23 mouse cellular contexts compared by ENCODE assay signal in genomic region chr2:130383205-130383604, GRCm38 (mm10). TPM values are rescaled to one million over a fixed set of nuclear protein-coding genes. Genes with fewer than 3 reads are reported as not detected.
"Had no signal": no experiment of that assay in that cellular context is flagged by ENCODE, and none has a peak within 500 bp of the region (broad histone marks: within the 10 kb centered on the region; RNA-seq: fewer than 3 reads in every experiment).

No protein-coding gene starts in this region.

- H3K9ac ChIP-seq: lung, embryonic 14.5 days; midbrain, embryonic 12.5 days; neural tube, embryonic 13.5 days; neural tube, embryonic 15.5 days had no signal

- H3K4me1 ChIP-seq: midbrain, embryonic 10.5 days; midbrain, embryonic 12.5 days; neural tube, embryonic 13.5 days; neural tube, embryonic 15.5 days had no signal

- H3K4me3 ChIP-seq: midbrain, embryonic 10.5 days; midbrain, embryonic 12.5 days; myocyte; neural tube, embryonic 13.5 days; neural tube, embryonic 15.5 days had no signal

- H3K9me3 ChIP-seq: midbrain, embryonic 10.5 days; midbrain, embryonic 12.5 days; neural tube, embryonic 13.5 days; neural tube, embryonic 15.5 days had no signal

- H3K36me3 ChIP-seq: midbrain, embryonic 10.5 days; midbrain, embryonic 12.5 days; neural tube, embryonic 13.5 days; neural tube, embryonic 15.5 days had no signal

- H3K4me2 ChIP-seq: lung, embryonic 14.5 days; midbrain, embryonic 12.5 days; neural tube, embryonic 13.5 days; neural tube, embryonic 15.5 days had no signal

- H3K27me3 ChIP-seq: midbrain, embryonic 12.5 days had no signal

- H3K27ac ChIP-seq: midbrain, embryonic 10.5 days; midbrain, embryonic 12.5 days; neural tube, embryonic 13.5 days; neural tube, embryonic 15.5 days had no signal

- DNase-seq: lung, adult 18-20 months; lung, postnatal 10 days; lung, postnatal 4 days; midbrain, embryonic 14.5 days; retina, postnatal 1 day; right cerebral cortex, adult 18-20 months; right cerebral cortex, postnatal 25 days; right cerebral cortex, postnatal 4 days; spleen, adult 18-20 months had no signal

RNA-seq across cellular contexts. Expression of gene Gm28372, which starts 21.8 kb away (rescaled TPM):
- polyA plus RNA-seq: lung, embryonic 14.5 days; lung, embryonic 16.5 days; midbrain, embryonic 10.5 days; midbrain, embryonic 14.5 days; neural tube, embryonic 11.5 days; neural tube, embryonic 13.5 days; small intestine, adult 2 months; stomach, embryonic 14.5 days; stomach, embryonic 16.5 days; thymus, postnatal 0 days; urinary bladder, adult 2 months had no signal

RNA-seq across cellular contexts. Expression of gene 1700020A23Rik, which starts 21.9 kb away (rescaled TPM):
- polyA plus RNA-seq: lung, embryonic 14.5 days; lung, embryonic 16.5 days; midbrain, embryonic 10.5 days; midbrain, embryonic 14.5 days; myocyte; neural tube, embryonic 11.5 days; neural tube, embryonic 13.5 days; small intestine, adult 2 months; stomach, embryonic 14.5 days; stomach, embryonic 16.5 days; thymus, postnatal 0 days; urinary bladder, adult 2 months had no signal

RNA-seq across cellular contexts. Expression of gene Tmem239, which starts 23.1 kb away (rescaled TPM):
- polyA plus RNA-seq: lung, embryonic 14.5 days; lung, embryonic 16.5 days; midbrain, embryonic 12.5 days; midbrain, embryonic 14.5 days; midbrain, embryonic 16.5 days; myocyte; neural tube, embryonic 15.5 days; small intestine, adult 2 months; stomach, embryonic 14.5 days; stomach, embryonic 16.5 days; thymus, postnatal 0 days; urinary bladder, adult 2 months had no signal
